Mouse (Mus musculus): ENCODE results near the gene Pcyt1a. TPM values are rescaled to one million over a fixed set of nuclear protein-coding genes. Genes with fewer than 3 reads are reported as not detected.

Gene Pcyt1a
- total and polyA plus RNA-seq, 2 experiments from 2014 or later = 47.6 TPM

DNA sequence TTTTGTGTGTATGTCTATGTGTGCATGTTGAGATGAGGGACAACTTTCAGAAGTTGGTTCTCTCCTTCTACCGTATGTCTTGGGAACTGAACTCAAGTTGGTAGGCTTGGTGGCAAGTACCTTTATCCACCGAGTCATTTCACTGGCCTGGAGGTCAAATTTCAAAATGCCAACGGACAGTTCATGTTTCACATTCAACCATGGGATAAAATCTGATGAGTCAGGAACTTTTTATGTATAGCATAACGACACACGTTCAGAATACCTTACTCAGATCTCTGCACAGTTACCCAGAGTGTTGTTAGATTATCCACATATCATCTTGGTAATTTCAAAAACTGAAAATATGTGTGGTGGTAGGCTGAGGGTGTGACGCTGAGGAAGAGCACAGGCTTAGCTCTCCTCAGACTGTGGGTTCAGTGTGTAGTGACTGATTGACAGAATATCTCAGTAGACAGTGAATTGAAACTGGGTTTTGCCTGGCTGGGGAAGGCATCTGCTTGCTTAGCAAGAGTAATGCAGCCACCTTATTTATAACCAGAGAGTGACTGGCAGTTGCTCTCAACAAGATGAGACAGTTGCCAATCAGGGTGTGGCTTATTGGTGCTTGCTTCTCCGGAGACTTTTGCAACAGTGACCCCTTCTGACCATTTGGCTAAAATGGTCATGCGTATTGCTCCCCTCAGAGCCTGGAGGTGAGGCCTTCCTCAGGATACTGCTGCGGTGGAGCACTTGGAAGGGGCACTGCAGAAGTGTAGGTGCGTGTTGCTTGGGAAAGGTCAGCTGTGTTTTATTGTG is 27.1 kb downstream of the Pcyt1a start:
- Histone ChIP-seq H3K27ac (ENCODE audit: low read depth, low read length) (no peak overlapping the region), H3K4me2 (ENCODE audit: low read depth) (no peak overlapping the region), H3K4me1 (ENCODE audit: insufficient read depth) (no peaks in the 10 kb centered on the region), H3K9me3 (ENCODE audit: low read length) (no peaks in the 10 kb centered on the region), H3K4me3 (ENCODE audit: low read depth, low read length) (no peak overlapping the region), H3K9ac (no peak overlapping the region), H3K27me3 (ENCODE audit: insufficient read depth, low read length) (no peaks in the 10 kb centered on the region), H3K36me3 (ENCODE audit: insufficient read depth) (peaks cover 24% of the 10 kb centered on the region)
- 71% methylated on average over 10 of the region's 10 CpGs for WGBS
- TF ChIP-seq CTCF (IDR thresholded peaks at IDR 0.05; ENCODE audit: low read depth) = peak; percentile 44
- DNase-seq (peak; percentile 10), ATAC-seq (no peak)

DNA sequence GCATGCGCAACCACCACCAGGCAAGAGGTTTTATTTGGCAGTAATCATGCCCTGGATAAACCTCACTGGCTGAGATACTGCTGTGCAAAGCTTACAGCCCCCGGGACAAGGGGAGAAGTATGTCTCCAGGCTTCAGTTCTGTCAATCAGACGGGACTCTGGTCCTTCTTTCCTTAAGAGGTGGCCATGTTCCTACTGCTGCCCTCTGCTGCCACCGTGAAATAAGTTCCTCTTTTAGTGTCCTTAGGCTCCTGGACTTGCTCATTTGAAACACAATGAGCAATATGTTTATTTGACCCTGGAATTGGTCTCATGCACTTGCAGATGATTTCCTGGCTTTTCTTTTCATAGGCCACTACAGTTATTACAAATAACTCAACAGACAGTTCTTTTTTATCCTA is 29.8 kb downstream of the Pcyt1a start:
- 60% methylated on average over 4 of the region's 4 CpGs for WGBS
- no peak overlapping the region for H3K27ac ChIP-seq (ENCODE audit: low read depth, low read length)

DNA sequence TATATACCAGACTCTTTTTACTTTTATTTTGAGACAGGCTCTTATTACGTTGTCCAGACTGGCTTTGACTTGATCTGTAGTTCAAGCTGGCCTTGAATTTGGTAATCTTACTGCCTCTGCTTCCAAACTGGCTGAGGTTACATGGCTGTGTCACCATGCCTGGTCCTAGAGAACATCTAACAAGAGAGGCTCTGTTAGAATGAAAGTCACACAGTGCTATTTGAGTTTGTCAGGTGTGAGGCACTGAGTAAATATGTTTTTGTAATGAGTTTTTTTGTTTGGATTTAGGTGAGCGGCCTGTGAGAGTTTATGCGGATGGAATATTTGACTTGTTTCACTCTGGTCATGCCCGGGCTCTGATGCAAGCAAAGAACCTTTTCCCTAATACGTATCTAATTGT is 31.0 kb downstream of the Pcyt1a start:
- no peak for ATAC-seq
- H3K9ac ChIP-seq = no peak overlapping the region
- 95% methylated on average over 5 of the region's 5 CpGs for WGBS
- no peak overlapping the region for H3K4me2 ChIP-seq (ENCODE audit: low read depth)
- no peaks in the 10 kb centered on the region for H3K9me3 ChIP-seq (ENCODE audit: low read length)
- H3K36me3 ChIP-seq (ENCODE audit: insufficient read depth) = peaks cover 24% of the 10 kb centered on the region; the same call in 1 of the 2 replicates
- H3K4me1 ChIP-seq (ENCODE audit: insufficient read depth) = no peaks in the 10 kb centered on the region
- H3K4me3 ChIP-seq (ENCODE audit: low read depth, low read length) = no peak overlapping the region
- no peak overlapping the region for H3K27ac ChIP-seq (ENCODE audit: low read depth, low read length)
- no peaks in the 10 kb centered on the region for H3K27me3 ChIP-seq (ENCODE audit: insufficient read depth, low read length)
- no peak for TF ChIP-seq CTCF (IDR thresholded peaks at IDR 0.05; ENCODE audit: low read depth)
- DNase-seq = no peak

More for the DNA sequence above, 29.8 kb downstream of the Pcyt1a start:
- H3K27me3 ChIP-seq (ENCODE audit: insufficient read depth, low read length) = no peaks in the 10 kb centered on the region
- H3K9ac ChIP-seq = no peak overlapping the region
- no peak for TF ChIP-seq CTCF (IDR thresholded peaks at IDR 0.05; ENCODE audit: low read depth)
- ATAC-seq (no peak), DNase-seq (no peak)
- no peaks in the 10 kb centered on the region for H3K4me1 ChIP-seq (ENCODE audit: insufficient read depth)
- no peak overlapping the region for H3K4me2 ChIP-seq (ENCODE audit: low read depth)
- peaks cover 26% of the 10 kb centered on the region for H3K36me3 ChIP-seq (ENCODE audit: insufficient read depth)
- H3K4me3 ChIP-seq (ENCODE audit: low read depth, low read length) = no peak overlapping the region
- H3K9me3 ChIP-seq (ENCODE audit: low read length) = no peaks in the 10 kb centered on the region

DNA sequence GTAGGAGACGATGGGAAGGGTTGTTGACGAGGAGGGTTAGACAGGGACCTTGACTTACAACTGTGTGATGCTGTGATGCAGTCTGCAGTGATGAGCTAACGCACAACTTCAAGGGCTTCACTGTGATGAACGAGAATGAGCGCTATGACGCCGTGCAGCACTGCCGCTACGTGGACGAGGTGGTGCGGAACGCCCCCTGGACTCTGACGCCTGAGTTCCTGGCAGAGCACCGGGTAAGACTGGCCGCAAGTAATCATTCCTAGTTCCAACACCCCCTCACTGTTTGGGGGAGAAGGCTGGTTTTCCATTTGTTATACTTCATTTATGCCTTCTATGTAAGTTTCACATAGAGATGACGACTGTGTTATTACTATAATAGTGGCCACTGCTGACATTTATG is 32.2 kb downstream of the Pcyt1a start:
- Histone ChIP-seq H3K27me3 (ENCODE audit: insufficient read depth, low read length) (no peaks in the 10 kb centered on the region), H3K27ac (ENCODE audit: low read depth, low read length) (no peak overlapping the region), H3K4me2 (ENCODE audit: low read depth) (no peak overlapping the region), H3K9me3 (ENCODE audit: low read length) (no peaks in the 10 kb centered on the region), H3K4me1 (ENCODE audit: insufficient read depth) (no peaks in the 10 kb centered on the region), H3K36me3 (ENCODE audit: insufficient read depth) (peaks cover 32% of the 10 kb centered on the region), H3K9ac (no peak overlapping the region), H3K4me3 (ENCODE audit: low read depth, low read length) (no peak overlapping the region)
- WGBS = 95% methylated on average over 16 of the region's 16 CpGs
- no peak for ATAC-seq
- no peak for DNase-seq
- no peak for TF ChIP-seq CTCF (IDR thresholded peaks at IDR 0.05; ENCODE audit: low read depth)

DNA sequence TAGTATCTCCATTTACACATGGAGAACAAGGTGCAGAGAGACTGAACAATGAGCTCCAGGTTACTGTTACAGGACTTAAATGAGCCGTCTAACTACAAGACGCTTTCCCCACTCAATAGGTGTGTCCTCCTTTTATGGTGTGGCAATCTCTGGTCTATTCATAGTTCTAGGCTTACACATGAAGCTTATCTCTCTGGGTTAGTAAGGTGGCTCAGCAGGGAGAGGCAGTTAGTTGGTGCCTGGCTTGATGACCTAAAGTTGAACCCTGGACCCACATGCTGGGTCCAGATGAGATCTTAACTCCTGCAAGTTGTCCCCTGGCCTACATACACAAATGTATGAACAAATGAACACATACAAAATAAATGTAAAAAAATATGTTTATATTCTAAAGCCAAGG is 32.7 kb downstream of the Pcyt1a start:
- no peak overlapping the region for H3K4me2 ChIP-seq (ENCODE audit: low read depth)

DNA sequence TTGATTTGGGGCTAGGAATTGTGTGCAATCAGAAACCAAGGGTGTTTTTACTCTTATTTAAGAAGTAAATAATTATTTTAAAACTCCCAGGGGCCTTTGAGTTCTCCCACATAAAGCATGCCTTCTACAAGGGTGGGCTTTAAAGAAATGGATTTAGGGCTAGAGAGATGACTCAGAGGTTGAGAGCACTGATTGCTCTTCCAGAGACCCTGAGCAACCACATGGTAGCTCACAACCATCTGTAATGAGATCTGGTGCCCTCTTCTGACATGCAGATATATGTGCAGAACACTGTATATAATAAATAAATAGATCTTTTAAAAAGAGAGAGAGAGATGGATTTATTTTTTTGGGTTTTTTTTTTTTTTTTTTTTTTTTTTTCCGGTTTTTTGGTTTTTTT is 34.2 kb downstream of the Pcyt1a start:
- H3K9me3 ChIP-seq (ENCODE audit: low read length) = no peaks in the 10 kb centered on the region
- ATAC-seq (no peak), DNase-seq (no peak)
- H3K4me2 ChIP-seq (ENCODE audit: low read depth) = no peak overlapping the region
- no peak for TF ChIP-seq CTCF (IDR thresholded peaks at IDR 0.05; ENCODE audit: low read depth)
- no peak overlapping the region for H3K27ac ChIP-seq (ENCODE audit: low read depth, low read length)
- no peak overlapping the region for H3K4me3 ChIP-seq (ENCODE audit: low read depth, low read length)
- no CpG with 5 or more reads among the region's 1 CpGs for WGBS
- H3K9ac ChIP-seq = no peak overlapping the region
- peaks cover 43% of the 10 kb centered on the region for H3K36me3 ChIP-seq (ENCODE audit: insufficient read depth)
- H3K27me3 ChIP-seq (ENCODE audit: insufficient read depth, low read length) = no peaks in the 10 kb centered on the region
- H3K4me1 ChIP-seq (ENCODE audit: insufficient read depth) = no peaks in the 10 kb centered on the region

More for the DNA sequence above, 32.7 kb downstream of the Pcyt1a start:
- DNase-seq (no peak), ATAC-seq (no peak)
- Histone ChIP-seq H3K27me3 (ENCODE audit: insufficient read depth, low read length) (no peaks in the 10 kb centered on the region), H3K27ac (ENCODE audit: low read depth, low read length) (no peak overlapping the region), H3K9ac (no peak overlapping the region), H3K9me3 (ENCODE audit: low read length) (no peaks in the 10 kb centered on the region), H3K4me3 (ENCODE audit: low read depth, low read length) (no peak overlapping the region), H3K4me1 (ENCODE audit: insufficient read depth) (no peaks in the 10 kb centered on the region), H3K36me3 (ENCODE audit: insufficient read depth) (peaks cover 37% of the 10 kb centered on the region)
- 90% methylated on average over 2 of the region's 2 CpGs for WGBS
- no peak for TF ChIP-seq CTCF (IDR thresholded peaks at IDR 0.05; ENCODE audit: low read depth)

DNA sequence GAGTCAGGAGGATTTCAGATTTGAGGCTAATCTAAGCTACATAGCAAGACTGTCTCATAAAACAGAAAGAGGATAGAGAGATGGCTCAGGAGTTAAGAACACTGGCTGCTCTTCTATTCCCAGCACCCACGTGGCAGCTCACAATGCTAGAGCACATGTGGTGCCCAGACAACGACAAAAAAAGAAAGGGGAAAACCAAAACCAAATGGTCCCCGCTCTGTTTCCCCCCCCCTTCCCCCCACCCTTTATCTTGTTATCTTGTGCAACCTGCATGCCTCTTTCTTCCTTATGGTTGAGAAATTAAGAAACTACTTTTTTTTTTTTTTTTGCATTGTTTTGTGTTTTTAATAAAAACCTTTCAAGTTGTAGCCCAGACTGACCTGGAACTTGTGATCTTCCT is 37.8 kb downstream of the Pcyt1a start:
- 79% methylated on average over 3 of the region's 3 CpGs for WGBS
- Histone ChIP-seq H3K9ac (no peak overlapping the region), H3K27ac (ENCODE audit: low read depth, low read length) (no peak overlapping the region), H3K9me3 (ENCODE audit: low read length) (no peaks in the 10 kb centered on the region), H3K36me3 (ENCODE audit: insufficient read depth) (peaks cover 68% of the 10 kb centered on the region), H3K4me2 (ENCODE audit: low read depth) (no peak overlapping the region), H3K4me1 (ENCODE audit: insufficient read depth) (no peaks in the 10 kb centered on the region), H3K27me3 (ENCODE audit: insufficient read depth, low read length) (no peaks in the 10 kb centered on the region), H3K4me3 (ENCODE audit: low read depth, low read length) (no peak overlapping the region)
- DNase-seq (no peak), ATAC-seq (no peak)
- no peak for TF ChIP-seq CTCF (IDR thresholded peaks at IDR 0.05; ENCODE audit: low read depth)

Data from forebrain, postnatal 0 days (tissue).